Mouse (Mus musculus) left cerebral cortex, adult 2 months (tissue): ENCODE data around the gene Rassf2. TPM values are rescaled to one million over a fixed set of nuclear protein-coding genes. Genes with fewer than 3 reads are reported as not detected.

Experiments used
- DNase-seq, 2 experiments: peaks; one replicate each; pipeline ENCODE4 v3.0.0; 2021 to 2022; ENCODE audit warnings: low spot score in 2 of 2, mixed read lengths in 1 of 2; ENCODE audit errors: extremely low spot score in 1 of 2
- H3K27ac ChIP-seq: fragments of 200-600 bp; 2 replicates; pipeline ENCODE4 v1.8.1; 2022
- H3K4me3 ChIP-seq: fragments of 200-600 bp; 2 replicates; pipeline ENCODE4 v1.8.1; 2022
- CTCF ChIP-seq: fragments of 200-600 bp; IDR thresholded peaks from 2 replicates; pipeline ENCODE4 v1.8.1; 2022; ENCODE audit warnings: antibody characterized with exemption, mild to moderate bottlenecking, moderate library complexity
- intact Hi-C: fragments of 180-260 bp; cut with DNase I; formaldehyde crosslinking; loops from one replicate; pipeline ENCODE4 v1.15.1; 2025
- total RNA-seq, 2 experiments: library from RNA; stranded (reverse); gene quantifications; 2 replicates each; pipeline ENCODE4 v1.2.3; 2021

Gene Rassf2
- total RNA-seq, 2 experiments from 2014 or later, result 39.2 to 41.2 TPM

DNA sequence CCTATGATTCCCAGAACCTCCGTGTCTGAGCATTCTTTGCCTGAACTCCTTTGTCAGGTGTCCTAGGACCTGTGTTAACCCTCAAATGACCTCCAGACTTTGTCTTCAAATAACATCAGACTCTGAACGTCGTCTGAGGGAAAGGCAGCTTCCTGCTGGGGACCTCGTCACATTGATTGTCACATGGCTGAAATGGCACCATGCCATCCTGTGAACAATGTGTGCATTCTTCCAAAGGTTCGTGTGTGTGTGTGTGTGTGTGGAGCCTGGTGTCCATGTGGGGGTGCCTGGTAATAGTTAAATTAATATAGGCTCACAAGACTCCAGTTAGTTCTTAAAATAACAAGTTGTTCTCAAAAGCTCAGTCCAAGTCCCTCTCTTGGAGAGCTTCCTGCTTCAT, 32.7 kb downstream of the Rassf2 start:
- peak overlapping the region; percentile 69 for H3K27ac ChIP-seq
- TF ChIP-seq CTCF, result no peak
- intact Hi-C loops, result no loop called here
- DNase-seq, result no peak
- no peak overlapping the region for H3K4me3 ChIP-seq

DNA sequence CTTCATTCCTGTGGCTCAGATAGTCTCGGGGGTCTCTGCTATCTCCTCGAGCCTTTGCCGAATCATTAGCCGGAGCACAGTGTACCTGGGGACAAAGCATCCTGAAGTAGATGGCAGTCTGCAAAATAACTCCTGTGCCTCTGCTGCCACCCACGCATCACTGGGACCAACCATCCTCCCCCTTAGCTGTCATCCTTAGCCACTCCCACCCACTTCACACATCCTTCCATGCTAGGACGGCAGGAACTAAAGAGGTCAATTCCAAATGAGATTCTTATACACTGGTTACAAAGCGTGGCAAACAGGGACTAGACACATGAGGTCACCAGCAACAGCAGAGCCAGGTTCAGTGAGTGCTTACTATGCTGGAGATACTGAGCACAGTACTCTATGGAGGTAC, 33.7 kb downstream of the Rassf2 start:
- intact Hi-C loops, result no loop called here
- peak overlapping the region; percentile 69 for H3K27ac ChIP-seq
- peak in 1 of 2 experiments; percentile 36 for DNase-seq
- TF ChIP-seq CTCF, result no peak
- no peak overlapping the region for H3K4me3 ChIP-seq

DNA sequence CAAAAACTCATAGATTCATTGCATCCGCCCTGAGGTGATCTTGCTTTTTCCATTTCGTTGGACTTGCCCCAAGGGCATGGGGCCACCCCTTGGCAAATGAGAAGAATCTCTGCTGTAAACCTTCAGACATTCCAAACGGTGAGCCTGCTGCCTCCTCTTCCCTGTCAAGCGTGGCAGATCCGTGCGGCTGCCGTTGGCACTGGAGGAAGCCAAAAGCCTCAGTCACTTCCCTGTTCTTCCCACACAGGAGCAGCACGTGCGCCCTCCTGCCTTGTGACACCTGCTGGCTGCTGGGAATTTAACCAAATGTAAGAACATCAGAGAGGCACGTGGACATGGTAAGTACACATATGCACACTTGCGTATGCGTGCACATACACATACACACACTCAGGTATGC, 34.3 kb downstream of the Rassf2 start:
- intact Hi-C loops, result no loop called here
- Histone ChIP-seq H3K27ac (peak overlapping the region; percentile 69), H3K4me3 (no peak overlapping the region)
- TF ChIP-seq CTCF, result no peak
- peak; percentile 36 to 48 for DNase-seq

DNA sequence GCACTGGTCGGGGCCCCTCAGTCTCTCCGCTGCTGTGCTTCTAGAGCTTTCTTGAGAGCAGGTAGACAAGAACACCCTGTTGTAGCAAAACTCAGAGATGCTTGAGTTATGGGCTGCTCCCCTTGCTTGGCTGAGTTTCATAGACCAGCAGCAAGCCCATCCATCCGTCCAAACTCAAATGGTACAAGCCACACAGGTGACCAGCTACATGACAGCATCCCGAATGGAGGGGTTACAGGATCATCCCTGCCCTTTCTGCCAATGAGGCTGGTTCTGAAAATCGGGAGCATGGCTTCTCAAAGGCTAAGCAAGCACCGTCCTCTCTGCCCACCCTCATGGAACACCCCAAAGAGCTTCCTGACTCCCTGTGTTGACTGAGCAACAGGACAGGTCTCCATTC, 35.1 kb downstream of the Rassf2 start:
- no peak for TF ChIP-seq CTCF
- Histone ChIP-seq H3K27ac (peak overlapping the region; percentile 69), H3K4me3 (no peak overlapping the region)
- no peak for DNase-seq
- intact Hi-C loops, result no loop called here

DNA sequence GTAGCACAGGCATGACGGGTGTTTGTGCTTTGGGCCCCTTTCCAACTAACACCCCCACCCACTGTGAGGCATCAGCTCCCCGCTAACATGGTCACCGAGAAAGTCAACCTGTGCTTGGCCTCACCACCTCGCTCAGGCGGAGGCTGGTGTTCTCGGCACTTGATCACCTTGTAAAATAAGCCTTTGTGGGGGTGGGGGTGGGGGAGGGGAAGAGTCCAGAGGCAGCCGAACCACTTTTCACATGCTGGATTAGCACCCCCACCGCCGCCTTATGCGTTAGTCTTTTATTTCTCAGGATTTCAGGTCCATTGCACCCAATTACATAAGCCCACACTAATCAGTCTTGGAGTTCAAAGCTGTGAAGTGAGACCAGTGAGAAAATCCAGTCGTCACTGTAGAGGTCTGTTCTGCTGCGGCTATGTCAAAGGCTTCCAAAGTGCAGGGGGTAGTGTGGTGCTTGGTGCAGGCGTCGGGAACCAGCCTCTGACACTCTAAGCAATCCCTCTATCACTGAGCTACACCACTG, 36.4 kb downstream of the Rassf2 start:
- DNase-seq, result no peak
- no peak overlapping the region; the same call in 1 of the 2 replicates for H3K27ac ChIP-seq
- TF ChIP-seq CTCF, result no peak
- H3K4me3 ChIP-seq, result no peak overlapping the region
- intact Hi-C loops, result no loop called here

DNA sequence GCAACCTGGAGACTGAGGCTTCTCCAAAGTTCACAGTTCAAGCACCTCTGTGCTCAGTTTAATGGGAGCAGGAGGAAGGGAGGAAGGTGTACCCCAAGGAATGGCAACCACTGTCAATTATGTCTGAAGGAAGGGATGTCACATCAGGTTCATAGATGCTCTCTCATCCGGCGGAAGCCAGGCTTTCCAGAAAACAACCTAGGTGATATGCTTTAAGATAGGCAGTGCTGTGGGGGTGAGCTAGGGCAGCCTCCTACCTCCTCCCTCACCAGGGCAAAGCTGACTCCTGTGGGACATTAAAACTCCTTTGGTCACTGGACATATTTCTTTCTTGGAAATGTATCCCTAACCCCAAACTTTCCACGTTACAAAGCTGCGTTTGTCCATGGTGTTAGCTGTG, 36.9 kb downstream of the Rassf2 start:
- TF ChIP-seq CTCF, result no peak
- intact Hi-C loops, result no loop called here
- H3K4me3 ChIP-seq, result no peak overlapping the region
- no peak for DNase-seq
- H3K27ac ChIP-seq, result no peak overlapping the region; the same call in 1 of the 2 replicates

DNA sequence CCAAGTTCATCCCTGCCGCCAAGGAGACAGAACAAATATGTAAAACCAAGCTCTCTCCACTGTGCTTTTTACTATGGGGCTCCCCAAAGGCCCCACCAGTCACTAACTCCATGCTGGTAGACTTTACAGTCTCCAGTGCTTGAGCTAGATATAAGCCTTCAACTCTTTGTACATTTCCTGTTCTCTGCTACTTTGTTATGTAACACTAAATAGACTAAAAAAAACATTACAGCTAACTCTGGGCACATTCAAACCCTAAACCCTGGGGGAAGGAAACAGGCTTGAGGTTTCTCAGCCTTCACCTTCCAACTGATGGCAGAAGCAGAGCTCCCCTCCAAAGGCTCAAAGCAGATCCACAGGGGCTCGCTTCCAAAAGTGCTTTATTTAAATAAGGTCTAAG, 37.6 kb downstream of the Rassf2 start:
- no peak overlapping the region for H3K4me3 ChIP-seq
- intact Hi-C loops, result no loop called here
- DNase-seq, result no peak
- no peak for TF ChIP-seq CTCF
- peak overlapping the region; percentile 62 for H3K27ac ChIP-seq

DNA sequence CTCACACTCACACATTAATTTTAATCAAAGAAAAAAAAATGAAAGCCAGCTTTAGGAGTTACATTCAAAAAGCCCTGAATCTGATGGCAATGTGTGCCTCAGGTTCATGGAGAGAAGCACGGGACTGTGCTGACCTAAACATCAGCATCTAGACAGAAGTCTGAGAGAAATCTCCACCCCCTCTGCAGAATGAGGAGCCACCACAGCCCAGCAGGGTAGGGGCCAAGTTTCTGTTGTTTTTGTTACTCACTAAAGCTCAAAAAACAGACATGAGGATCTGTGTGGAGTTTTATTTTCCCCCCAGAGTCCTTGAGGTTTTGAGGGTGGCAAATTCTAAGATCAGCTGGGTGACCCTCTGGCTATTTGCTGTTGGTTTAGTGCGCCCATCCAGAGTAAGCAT, 41.5 kb downstream of the Rassf2 start:
- Histone ChIP-seq H3K4me3 (no peak overlapping the region), H3K27ac (peak overlapping the region; percentile 42; the same call in 1 of the 2 replicates)
- no peak for DNase-seq
- intact Hi-C loops, result no loop called here
- no peak for TF ChIP-seq CTCF

DNA sequence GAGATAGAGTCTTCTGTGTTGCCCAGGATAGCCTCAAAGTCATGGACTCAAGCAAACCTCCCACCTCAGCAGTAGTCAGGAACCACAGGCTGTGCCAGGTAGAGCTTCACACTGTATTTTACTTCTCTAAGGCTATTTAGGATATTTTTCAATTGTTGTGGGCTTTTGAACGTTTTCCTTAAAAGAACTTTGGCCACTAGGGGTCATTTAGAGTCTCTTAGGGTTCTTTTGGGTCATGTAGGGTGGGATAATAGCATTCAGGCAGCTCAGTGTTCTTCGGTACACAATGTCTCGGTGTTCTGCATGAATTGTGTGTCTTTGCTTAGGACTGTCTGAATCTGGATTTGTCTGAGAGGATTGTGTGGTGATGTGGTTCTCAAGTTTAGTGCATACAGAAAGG, 42.1 kb downstream of the Rassf2 start:
- peak; percentile 4 to 7 for DNase-seq
- peak; percentile 32 for TF ChIP-seq CTCF
- no peak overlapping the region for H3K27ac ChIP-seq
- H3K4me3 ChIP-seq, result no peak overlapping the region
- intact Hi-C loops, result no loop called here

DNA sequence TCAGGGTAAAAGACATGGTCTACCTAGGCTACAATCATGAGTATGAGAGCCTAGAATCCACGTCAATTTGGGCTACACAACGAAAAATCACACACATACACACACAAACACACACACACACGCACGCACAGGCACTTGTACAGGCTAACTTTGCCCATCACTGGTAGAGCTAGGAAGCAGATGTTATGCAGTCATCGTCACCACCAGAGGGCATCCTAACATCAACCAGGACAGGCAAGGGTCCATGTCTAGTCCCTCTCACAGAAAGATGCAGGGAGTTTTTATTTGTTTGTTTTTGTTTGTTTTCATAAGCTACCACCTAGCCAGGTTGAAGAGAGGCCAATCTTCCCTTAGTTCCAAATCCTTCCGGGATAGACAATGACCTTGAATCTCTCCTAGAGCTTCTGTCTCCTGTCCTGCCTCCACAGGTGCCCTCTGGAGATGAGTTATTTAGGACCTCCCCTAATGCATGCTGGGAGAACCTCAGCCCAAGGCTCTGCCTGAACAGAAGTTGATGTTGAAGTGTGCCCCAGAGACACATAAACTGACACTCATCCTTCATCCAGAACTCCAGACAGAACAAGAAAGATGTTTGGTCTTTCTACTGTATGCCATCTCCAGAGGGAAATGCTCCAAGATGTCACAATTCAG, 47.4 kb downstream of the Rassf2 start:
- DNase-seq, result peak; percentile 50 to 54
- H3K4me3 ChIP-seq, result no peak overlapping the region
- no peak overlapping the region for H3K27ac ChIP-seq
- intact Hi-C loops, result loop anchor here (1.0 to 2.0 kb wide), 3 partner anchors 78 to 258 kb away; no protein-coding TSS in a partner anchor
- TF ChIP-seq CTCF, result peak; percentile 77

DNA sequence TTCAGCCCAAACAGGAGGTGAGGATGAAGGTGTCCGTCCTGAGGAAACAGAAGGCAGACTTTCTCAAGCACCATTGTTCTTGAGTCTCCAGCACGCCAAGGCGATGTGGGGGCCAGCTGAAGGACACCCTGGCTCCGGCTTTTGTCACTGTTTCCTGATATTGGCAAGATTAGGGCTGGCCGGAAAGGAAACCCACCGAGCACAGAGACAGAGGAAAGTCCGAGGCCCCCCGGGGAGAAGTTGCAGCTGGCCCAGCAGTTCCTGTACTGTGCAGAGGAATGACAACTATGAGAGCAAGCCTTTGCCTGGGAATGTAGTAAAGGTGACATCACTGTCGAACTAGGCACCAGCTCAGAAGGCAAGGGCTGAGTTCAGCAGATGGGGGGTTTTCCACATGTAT, 49.2 kb downstream of the Rassf2 start:
- intact Hi-C loops, result no loop called here
- peak; percentile 6 to 7 for DNase-seq
- Histone ChIP-seq H3K4me3 (no peak overlapping the region), H3K27ac (no peak overlapping the region)
- TF ChIP-seq CTCF, result no peak

DNA sequence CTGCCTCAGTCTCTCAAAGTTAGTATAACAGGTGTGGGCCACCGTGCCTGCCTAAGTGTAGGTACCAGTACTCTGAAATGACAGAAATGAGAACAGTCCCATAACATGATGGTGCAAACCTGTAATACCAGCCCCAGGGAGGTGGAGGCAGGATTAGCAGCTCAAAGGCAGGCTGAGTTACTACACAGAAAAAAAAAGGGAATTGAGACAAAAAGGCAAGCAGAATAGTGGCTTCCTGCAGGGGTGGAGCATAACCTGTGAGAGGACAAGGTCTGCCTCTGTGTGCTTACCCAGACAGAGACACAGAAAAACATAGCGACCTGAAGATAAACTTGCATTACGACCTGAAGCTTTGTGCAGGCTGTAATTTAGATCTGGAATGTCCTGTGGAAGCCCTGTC, 53.4 kb downstream of the Rassf2 start:
- no peak for DNase-seq
- Histone ChIP-seq H3K27ac (no peak overlapping the region), H3K4me3 (no peak overlapping the region)
- intact Hi-C loops, result no loop called here
- no peak for TF ChIP-seq CTCF

DNA sequence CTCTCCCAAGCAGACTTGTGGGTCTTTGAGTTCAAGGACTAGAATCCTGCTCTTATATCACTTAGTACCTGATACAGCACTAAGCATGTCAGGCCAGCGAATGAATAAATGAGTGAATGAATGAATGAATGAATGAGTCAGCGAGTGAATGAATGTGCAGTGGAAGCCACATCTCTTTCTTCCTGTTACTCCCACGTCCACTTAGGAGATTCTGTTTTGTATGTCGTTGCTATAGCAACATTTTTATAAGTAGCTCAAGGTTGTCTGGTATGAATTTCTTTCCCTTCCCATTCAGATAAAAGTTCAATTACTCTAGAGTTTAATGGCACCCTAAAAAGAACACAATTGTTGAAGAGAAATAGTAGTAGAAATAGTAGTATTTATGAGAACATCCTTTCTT, 59.0 kb downstream of the Rassf2 start:
- TF ChIP-seq CTCF, result no peak
- H3K27ac ChIP-seq, result no peak overlapping the region
- no peak overlapping the region for H3K4me3 ChIP-seq
- intact Hi-C loops, result loop anchor here (1.0 kb wide), 1 partner anchor 10 kb away; no protein-coding TSS in a partner anchor
- no peak for DNase-seq
